Mouse (Mus musculus) neural tube, embryonic 11.5 days (tissue): ENCODE measurements around the gene Asic2. TPM values are rescaled to one million over a fixed set of nuclear protein-coding genes. Genes with fewer than 3 reads are reported as not detected.
A peak's percentile ranks its signal among the peaks of the same experiment; 100 is the strongest.

ENCODE experiments used
- ATAC-seq: fragments of 200-750 bp; cut with Nextera tagmentation; 2 replicates; pipeline ENCODE4 v1.8.0; 2017; ENCODE audit warnings: moderate number of reproducible peaks, mild to moderate bottlenecking, moderate TSS enrichment, moderate library complexity; ENCODE audit not compliant: insufficient read depth, low FRiP score, low TSS enrichment
- DNase-seq: peaks from one replicate; pipeline ENCODE4 v3.0.0-alpha.2; 2015; ENCODE audit warnings: low spot score
- H3K27ac ChIP-seq: fragments of 300-500 bp; sonication (generic); 2 replicates; pipeline ENCODE4 v1.5.1; 2014; ENCODE audit warnings: low read depth, mild to moderate bottlenecking, low read length
- H3K27me3 ChIP-seq: fragments of 300-500 bp; sonication (generic); 2 replicates; pipeline ENCODE4 v1.6.1; 2014; ENCODE audit warnings: mild to moderate bottlenecking, low read length, mixed read lengths; ENCODE audit not compliant: control insufficient read depth, insufficient read depth
- H3K36me3 ChIP-seq: fragments of 300-500 bp; sonication (generic); 2 replicates; pipeline ENCODE4 v1.6.1; 2014; ENCODE audit warnings: mild to moderate bottlenecking, low read length, moderate library complexity, mixed read lengths; ENCODE audit not compliant: control insufficient read depth, insufficient read depth
- H3K4me1 ChIP-seq: fragments of 300-500 bp; sonication (generic); 2 replicates; pipeline ENCODE4 v1.6.1; 2014; ENCODE audit warnings: low read length, mixed read lengths; ENCODE audit not compliant: control insufficient read depth, insufficient read depth
- H3K4me2 ChIP-seq: fragments of 300-500 bp; sonication (generic); 2 replicates; pipeline ENCODE4 v1.6.1; 2014; ENCODE audit warnings: low read depth, mild to moderate bottlenecking, moderate library complexity
- H3K4me3 ChIP-seq: fragments of 300-500 bp; sonication (generic); 2 replicates; pipeline ENCODE4 v1.5.1; 2014; ENCODE audit warnings: low read depth, low read length
- H3K9ac ChIP-seq: fragments of 300-500 bp; sonication (generic); 2 replicates; pipeline ENCODE4 v1.6.1; 2014; ENCODE audit warnings: mild to moderate bottlenecking, low read length
- H3K9me3 ChIP-seq: fragments of 300-500 bp; sonication (generic); 2 replicates; pipeline ENCODE4 v1.6.1; 2016; ENCODE audit warnings: low read length; ENCODE audit not compliant: control insufficient read depth
- whole genome bisulfite sequencing: fragments of 180-500 bp; shearing (Covaris S2); extraction: QIAGEN DNeasy Blood & Tissue Kit; methylation state at CpG from one replicate; pipeline ENCODE4 v1.1.7; 2014; 5-methylcytosine and 5-hydroxymethylcytosine counted together
- polyA plus RNA-seq: library from polyadenylated mRNA; unstranded; fragments of >200 nt; fragmentation: Nextera tagmentation; extraction: Ambion mirVana; gene quantifications from 2 replicates; pipeline ENCODE4 v1.2.1, GENCODE M21; 2014

Gene Asic2
- polyA plus RNA-seq, 1 experiment from 2014 or later, result 2.5 TPM

DNA sequence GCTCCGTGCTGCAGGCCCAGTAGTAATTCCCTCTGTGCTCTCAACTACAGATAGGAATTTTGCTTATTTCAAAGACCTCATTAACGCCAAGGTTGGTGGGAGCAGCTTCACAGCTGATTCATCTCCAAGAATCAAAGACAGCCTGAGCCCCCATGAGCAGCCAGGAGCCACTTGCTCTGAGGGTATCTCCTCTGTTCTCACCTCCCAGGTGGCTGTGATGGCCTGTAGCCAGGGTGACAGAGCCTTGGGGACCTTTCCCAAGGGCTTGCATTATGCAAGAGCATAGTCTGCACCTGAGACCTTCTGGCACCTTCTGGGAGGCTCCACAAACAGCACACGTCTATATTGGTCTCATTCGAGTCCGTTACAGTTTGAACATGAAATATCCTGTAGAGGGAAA lies 261.3 kb downstream of the Asic2 start:
- H3K9me3 ChIP-seq, result no peaks in the 10 kb centered on the region
- H3K4me2 ChIP-seq, result no peak overlapping the region
- H3K4me1 ChIP-seq, result no peaks in the 10 kb centered on the region
- 85% methylated on average over 5 of the region's 5 CpGs for WGBS
- H3K27ac ChIP-seq, result no peak overlapping the region
- no peaks in the 10 kb centered on the region for H3K36me3 ChIP-seq
- ATAC-seq (no peak), DNase-seq (no peak)
- H3K9ac ChIP-seq, result no peak overlapping the region
- no peaks in the 10 kb centered on the region for H3K27me3 ChIP-seq
- no peak overlapping the region for H3K4me3 ChIP-seq

DNA sequence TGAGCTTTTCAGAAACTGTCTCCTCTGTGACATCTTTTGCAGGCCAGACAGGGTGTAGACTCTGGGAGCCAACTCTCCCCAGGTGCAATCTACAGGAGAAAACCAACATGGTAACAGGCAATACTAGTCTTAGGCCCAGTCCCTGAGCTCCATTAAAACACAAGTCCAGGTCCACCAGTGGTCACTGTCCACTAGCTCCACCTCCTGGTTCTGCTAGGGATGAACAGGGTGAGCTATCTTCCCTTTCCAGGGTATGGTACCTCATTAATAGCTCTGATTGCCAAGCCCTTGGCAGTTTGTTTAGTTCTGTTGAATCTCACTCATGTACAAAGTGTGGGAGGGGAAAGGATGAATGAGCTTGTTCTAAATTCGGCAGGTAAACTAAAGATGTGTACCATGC lies 270.2 kb downstream of the Asic2 start:
- Histone ChIP-seq H3K27me3 (no peaks in the 10 kb centered on the region), H3K27ac (no peak overlapping the region), H3K9me3 (no peaks in the 10 kb centered on the region), H3K4me1 (no peaks in the 10 kb centered on the region), H3K9ac (no peak overlapping the region), H3K4me3 (no peak overlapping the region), H3K4me2 (no peak overlapping the region), H3K36me3 (no peaks in the 10 kb centered on the region)
- DNase-seq, result no peak
- ATAC-seq, result no peak
- WGBS, result 81% methylated on average over 1 of the region's 1 CpGs

DNA sequence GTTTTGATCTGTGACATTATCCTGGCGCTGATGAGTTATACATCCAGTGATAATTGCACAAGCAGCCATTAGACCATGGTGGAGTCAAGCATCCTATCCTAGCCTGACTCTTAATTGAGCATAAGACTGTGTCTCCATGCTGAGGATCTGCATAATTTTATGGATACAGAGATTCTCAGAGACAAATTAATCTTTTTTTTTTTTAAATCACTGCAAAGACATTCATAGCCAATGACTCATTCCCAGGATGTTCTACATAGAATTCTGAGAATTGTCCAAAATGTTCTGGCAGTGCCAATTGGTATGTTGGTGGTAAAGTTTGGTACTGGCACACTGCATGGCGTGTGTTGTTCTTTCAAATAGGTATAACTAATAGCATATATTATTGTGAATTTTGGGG lies 272.8 kb downstream of the Asic2 start:
- DNase-seq (no peak), ATAC-seq (no peak)
- H3K27me3 ChIP-seq, result no peaks in the 10 kb centered on the region
- no peaks in the 10 kb centered on the region for H3K4me1 ChIP-seq
- H3K36me3 ChIP-seq, result no peaks in the 10 kb centered on the region
- 93% methylated on average over 2 of the region's 2 CpGs for WGBS
- no peak overlapping the region for H3K9ac ChIP-seq
- no peak overlapping the region for H3K4me3 ChIP-seq
- no peak overlapping the region for H3K4me2 ChIP-seq
- H3K9me3 ChIP-seq, result no peaks in the 10 kb centered on the region
- H3K27ac ChIP-seq, result no peak overlapping the region

DNA sequence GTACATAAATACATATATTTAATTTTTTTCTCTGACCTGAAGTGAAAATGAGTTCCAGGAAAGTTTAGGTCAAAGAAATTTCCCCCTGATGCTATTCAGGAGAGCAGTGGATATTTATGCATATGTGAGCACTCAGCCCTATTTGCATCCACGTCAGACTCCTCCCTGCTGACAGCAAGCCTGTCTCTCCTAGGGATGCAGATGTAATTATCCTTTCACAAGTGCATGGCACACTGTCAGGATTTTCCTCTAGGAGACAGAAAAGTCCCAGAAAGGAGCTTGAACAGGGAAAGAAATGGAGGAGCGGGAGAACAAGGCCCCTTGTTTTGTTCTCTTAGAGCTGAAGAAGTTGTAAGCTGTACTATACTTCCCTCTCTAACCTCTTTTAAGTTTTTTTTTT lies 287.7 kb downstream of the Asic2 start:
- no peak overlapping the region for H3K9ac ChIP-seq
- ATAC-seq, result no peak
- no peaks in the 10 kb centered on the region for H3K4me1 ChIP-seq
- no peaks in the 10 kb centered on the region for H3K36me3 ChIP-seq
- no peak for DNase-seq
- no peaks in the 10 kb centered on the region for H3K27me3 ChIP-seq
- WGBS, result 67% methylated on average over 2 of the region's 2 CpGs
- no peak overlapping the region for H3K4me3 ChIP-seq
- H3K4me2 ChIP-seq, result no peak overlapping the region
- H3K27ac ChIP-seq, result no peak overlapping the region
- H3K9me3 ChIP-seq, result no peaks in the 10 kb centered on the region

DNA sequence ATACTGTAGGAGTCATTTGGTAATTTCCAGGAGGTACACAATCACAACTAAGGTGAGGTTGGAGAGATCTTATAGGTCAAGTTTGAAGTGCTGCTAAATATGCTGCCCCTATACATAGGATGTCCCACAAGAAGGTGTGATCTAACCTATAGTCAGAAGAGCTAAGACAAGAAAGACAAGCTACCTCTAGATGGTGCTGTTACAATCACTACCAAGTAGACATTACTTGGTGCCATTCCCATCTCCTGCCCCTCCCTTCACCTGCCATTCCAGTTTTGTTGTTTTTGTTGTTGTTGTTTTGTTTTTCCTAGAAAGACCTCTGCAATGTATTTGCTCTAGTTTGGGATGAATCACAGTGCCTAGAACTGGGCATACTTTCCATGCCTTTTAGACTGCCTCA lies 296.5 kb downstream of the Asic2 start:
- Histone ChIP-seq H3K27me3 (no peaks in the 10 kb centered on the region), H3K36me3 (no peaks in the 10 kb centered on the region), H3K9me3 (no peaks in the 10 kb centered on the region), H3K27ac (no peak overlapping the region), H3K4me1 (no peaks in the 10 kb centered on the region), H3K9ac (no peak overlapping the region), H3K4me2 (no peak overlapping the region), H3K4me3 (no peak overlapping the region)
- ATAC-seq, result no peak
- no peak for DNase-seq

DNA sequence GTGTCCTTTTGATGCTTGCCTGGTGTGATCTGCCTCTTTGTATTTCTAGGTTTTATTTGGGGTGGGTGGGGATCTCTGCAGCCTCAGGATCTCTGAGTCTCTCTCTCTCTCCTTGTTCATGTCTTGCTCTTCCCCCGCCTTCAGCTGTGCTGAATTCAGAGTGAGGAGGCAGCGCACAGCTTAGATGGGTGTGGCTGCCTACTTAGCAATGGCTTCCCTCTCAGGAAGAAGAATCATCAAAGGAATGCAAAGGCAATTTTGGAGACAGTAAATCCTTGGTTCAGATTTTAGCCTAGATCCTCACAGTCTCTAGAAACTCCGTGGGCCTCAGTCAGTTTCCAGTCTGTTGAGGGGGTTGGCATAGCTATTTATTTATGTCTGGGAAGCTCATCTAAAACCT lies 297.8 kb downstream of the Asic2 start:
- no peak overlapping the region for H3K9ac ChIP-seq
- H3K4me3 ChIP-seq, result no peak overlapping the region
- no peaks in the 10 kb centered on the region for H3K27me3 ChIP-seq
- ATAC-seq (no peak), DNase-seq (no peak)
- H3K36me3 ChIP-seq, result no peaks in the 10 kb centered on the region
- no peaks in the 10 kb centered on the region for H3K4me1 ChIP-seq
- WGBS, result 52% methylated on average over 3 of the region's 3 CpGs
- H3K27ac ChIP-seq, result no peak overlapping the region
- H3K4me2 ChIP-seq, result no peak overlapping the region
- no peaks in the 10 kb centered on the region for H3K9me3 ChIP-seq

DNA sequence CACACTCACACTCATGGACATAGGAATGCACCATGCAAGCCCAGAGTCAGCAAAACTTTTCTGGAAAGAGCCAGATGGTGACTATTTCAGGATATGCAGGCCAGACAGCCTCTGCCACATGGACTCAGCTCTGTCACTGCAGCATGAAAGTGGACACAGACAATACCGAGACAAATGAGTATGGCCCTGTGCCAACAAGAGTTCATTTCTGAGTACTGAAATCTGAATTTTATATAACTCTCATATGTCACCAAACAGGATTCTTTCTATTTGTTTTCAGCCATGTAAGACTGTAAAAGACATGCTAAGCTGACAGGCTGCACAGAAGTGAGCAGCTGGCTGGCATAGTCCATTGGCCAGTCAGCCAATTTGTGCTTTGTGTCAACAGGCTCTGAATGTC lies 309.4 kb downstream of the Asic2 start:
- WGBS, result 92% methylated on average over 1 of the region's 1 CpGs
- Histone ChIP-seq H3K4me1 (no peaks in the 10 kb centered on the region), H3K36me3 (no peaks in the 10 kb centered on the region), H3K9me3 (no peaks in the 10 kb centered on the region), H3K4me2 (no peak overlapping the region), H3K4me3 (no peak overlapping the region), H3K9ac (no peak overlapping the region), H3K27me3 (no peaks in the 10 kb centered on the region), H3K27ac (no peak overlapping the region)
- DNase-seq, result no peak
- ATAC-seq, result no peak

DNA sequence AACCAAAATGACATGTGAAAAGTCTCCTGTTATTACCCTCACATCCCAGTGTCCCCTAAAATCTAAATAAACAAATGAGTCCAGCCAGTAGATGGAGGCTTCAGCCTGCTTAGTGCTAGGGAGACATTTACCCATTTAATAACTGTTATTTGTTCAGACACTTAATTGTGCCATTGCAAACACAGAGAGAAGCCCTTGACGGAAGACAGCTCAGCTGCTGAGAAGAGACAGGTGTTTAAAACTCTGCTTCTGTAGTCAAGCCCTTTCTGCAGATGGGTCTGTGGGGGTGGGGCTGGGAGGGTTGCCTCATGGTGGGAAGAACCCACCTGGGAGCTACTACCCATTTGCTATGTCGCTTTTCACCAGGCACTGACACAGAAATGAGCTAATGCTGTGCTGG lies 311.1 kb downstream of the Asic2 start:
- no peaks in the 10 kb centered on the region for H3K9me3 ChIP-seq
- no peaks in the 10 kb centered on the region for H3K4me1 ChIP-seq
- no peak overlapping the region for H3K4me2 ChIP-seq
- no peak overlapping the region for H3K4me3 ChIP-seq
- no peak overlapping the region for H3K27ac ChIP-seq
- 71% methylated on average over 2 of the region's 2 CpGs for WGBS
- DNase-seq, result no peak
- H3K36me3 ChIP-seq, result no peaks in the 10 kb centered on the region
- H3K9ac ChIP-seq, result no peak overlapping the region
- no peaks in the 10 kb centered on the region for H3K27me3 ChIP-seq
- ATAC-seq, result no peak

DNA sequence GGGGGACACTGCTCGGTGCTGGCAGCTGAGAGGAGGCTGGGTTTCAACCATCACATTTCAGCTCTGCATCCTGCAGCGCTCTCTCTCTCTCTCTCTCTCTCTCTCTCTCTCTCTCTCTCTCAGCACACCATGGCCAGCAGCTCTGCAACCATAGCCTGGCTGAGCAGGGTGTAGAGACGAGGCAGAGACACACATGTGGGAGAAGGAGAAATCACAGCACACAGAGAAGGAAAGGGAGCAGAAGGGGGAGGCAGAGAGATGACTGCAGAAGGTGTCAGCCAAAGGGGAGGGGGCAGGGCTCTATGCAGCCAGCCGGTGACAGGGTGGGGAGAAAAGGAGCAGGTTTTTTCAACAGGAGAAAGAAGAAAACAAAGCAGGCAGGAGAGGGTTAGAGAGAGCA lies 320.4 kb downstream of the Asic2 start:
- no peaks in the 10 kb centered on the region for H3K27me3 ChIP-seq
- H3K4me3 ChIP-seq, result no peak overlapping the region
- H3K27ac ChIP-seq, result no peak overlapping the region
- no peak for DNase-seq
- ATAC-seq, result no peak
- no peaks in the 10 kb centered on the region for H3K9me3 ChIP-seq
- 38% methylated on average over 4 of the region's 4 CpGs for WGBS
- no peak overlapping the region for H3K4me2 ChIP-seq
- 0 out of 2 replicates have a peak overlapping the region, but pooled peaks have one; percentile 4 for H3K9ac ChIP-seq
- H3K36me3 ChIP-seq, result no peaks in the 10 kb centered on the region
- peaks cover 6% of the 10 kb centered on the region; the same call in 1 of the 2 replicates for H3K4me1 ChIP-seq
